Mouse (Mus musculus) heart, embryonic 11.5 days (tissue): ENCODE data around the gene Lingo1. TPM values are rescaled to one million over a fixed set of nuclear protein-coding genes. Genes with fewer than 3 reads are reported as not detected.

Experiments used
- ATAC-seq: fragments of 200-750 bp; cut with Nextera tagmentation; replicated peaks from 2 replicates; pipeline ENCODE4 v1.8.0; 2017; ENCODE audit warnings: moderate library complexity; ENCODE audit not compliant: insufficient number of reproducible peaks, low FRiP score, low TSS enrichment
- H3K27ac ChIP-seq: fragments of 300-500 bp; sonication (generic); 2 replicates; pipeline ENCODE4 v1.5.1; 2014; ENCODE audit warnings: mild to moderate bottlenecking, low read depth, low read length
- H3K27me3 ChIP-seq: fragments of 300-500 bp; sonication (generic); 2 replicates; pipeline ENCODE4 v1.6.1; 2014; ENCODE audit warnings: mild to moderate bottlenecking, low read length, mixed read lengths; ENCODE audit not compliant: control insufficient read depth, insufficient read depth
- H3K36me3 ChIP-seq: fragments of 300-500 bp; sonication (generic); 2 replicates; pipeline ENCODE4 v1.6.1; 2014; ENCODE audit warnings: mild to moderate bottlenecking, low read length, moderate library complexity, mixed read lengths; ENCODE audit not compliant: control insufficient read depth, insufficient read depth
- H3K4me1 ChIP-seq: fragments of 300-500 bp; sonication (generic); 2 replicates; pipeline ENCODE4 v1.6.1; 2014; ENCODE audit warnings: low read length; ENCODE audit not compliant: control insufficient read depth, insufficient read depth
- H3K4me2 ChIP-seq: fragments of 300-500 bp; sonication (generic); 2 replicates; pipeline ENCODE4 v1.6.1; 2014; ENCODE audit warnings: mild to moderate bottlenecking, moderate library complexity
- H3K4me3 ChIP-seq: fragments of 300-500 bp; sonication (generic); 2 replicates; pipeline ENCODE4 v1.5.1; 2014; ENCODE audit warnings: low read depth, low read length
- H3K9ac ChIP-seq: fragments of 300-500 bp; sonication (generic); 2 replicates; pipeline ENCODE4 v1.6.1; 2014; ENCODE audit warnings: mild to moderate bottlenecking, low read depth, low read length, moderate library complexity
- H3K9me3 ChIP-seq: fragments of 300-500 bp; sonication (generic); replicated peaks from 2 replicates; pipeline ENCODE4 v1.6.1; 2016; ENCODE audit warnings: low read length; ENCODE audit not compliant: control insufficient read depth
- WGBS: fragments of 180-500 bp; shearing (Covaris S2); extraction: QIAGEN DNeasy Blood & Tissue Kit; methylation state at CpG from one replicate; pipeline ENCODE4 v1.1.7; 2014; ENCODE audit not compliant: insufficient replicate concordance; 5-methylcytosine and 5-hydroxymethylcytosine counted together
- polyA plus RNA-seq: library from polyadenylated mRNA; unstranded; fragments of >200 nt; fragmentation: Nextera tagmentation; extraction: Ambion mirVana; gene quantifications from 2 replicates; pipeline ENCODE4 v1.2.1, GENCODE M21; 2014

Lingo1 gene
- polyA plus RNA-seq, 1 experiment from 2014 or later = 2.4 TPM

DNA sequence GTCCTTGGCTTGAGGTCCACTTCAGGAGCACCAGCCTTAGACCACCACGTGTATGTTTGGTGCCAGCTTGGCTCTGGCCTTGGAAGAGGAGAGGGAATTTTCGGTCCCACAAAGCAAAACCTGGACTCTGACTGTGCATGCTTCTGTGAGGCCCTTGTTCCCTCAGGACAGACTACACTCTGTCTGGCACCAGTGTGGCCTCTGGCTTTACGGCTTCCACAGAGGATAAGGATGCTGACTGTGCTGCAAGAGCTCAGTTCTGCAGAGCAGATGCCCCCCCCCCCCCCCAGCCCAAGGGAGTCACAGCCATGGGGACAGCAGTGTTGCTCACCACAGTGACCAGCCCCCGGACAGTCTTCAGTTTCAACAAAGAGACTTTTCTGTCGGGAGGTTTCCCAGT, 206.5 kb downstream of the Lingo1 start:
- WGBS = 56% methylated on average over 5 of the region's 5 CpGs
- 0 out of 2 replicates have a peak, but pooled peaks cover 5% of the 10 kb centered on the region for H3K27me3 ChIP-seq
- no peaks in the 10 kb centered on the region for H3K4me1 ChIP-seq
- H3K9me3 ChIP-seq = no peaks in the 10 kb centered on the region
- no peak overlapping the region for H3K4me3 ChIP-seq
- no peak overlapping the region for H3K9ac ChIP-seq
- no peak for ATAC-seq
- no peak overlapping the region for H3K27ac ChIP-seq
- H3K36me3 ChIP-seq = no peaks in the 10 kb centered on the region
- no peak overlapping the region for H3K4me2 ChIP-seq

- Histone ChIP-seq H3K27me3 (0 out of 2 replicates have a peak, but pooled peaks cover 5% of the 10 kb centered on the region), H3K4me1 (no peaks in the 10 kb centered on the region), H3K9ac (no peak overlapping the region), H3K4me2 (no peak overlapping the region), H3K9me3 (no peaks in the 10 kb centered on the region), H3K27ac (no peak overlapping the region), H3K36me3 (no peaks in the 10 kb centered on the region), H3K4me3 (no peak overlapping the region)
- 74% methylated on average over 7 of the region's 7 CpGs for WGBS
- no peak for ATAC-seq
Observed at GRCm38 (mm10) chr9:56584043-56584424, 212.2 kb downstream of the Lingo1 start.

DNA sequence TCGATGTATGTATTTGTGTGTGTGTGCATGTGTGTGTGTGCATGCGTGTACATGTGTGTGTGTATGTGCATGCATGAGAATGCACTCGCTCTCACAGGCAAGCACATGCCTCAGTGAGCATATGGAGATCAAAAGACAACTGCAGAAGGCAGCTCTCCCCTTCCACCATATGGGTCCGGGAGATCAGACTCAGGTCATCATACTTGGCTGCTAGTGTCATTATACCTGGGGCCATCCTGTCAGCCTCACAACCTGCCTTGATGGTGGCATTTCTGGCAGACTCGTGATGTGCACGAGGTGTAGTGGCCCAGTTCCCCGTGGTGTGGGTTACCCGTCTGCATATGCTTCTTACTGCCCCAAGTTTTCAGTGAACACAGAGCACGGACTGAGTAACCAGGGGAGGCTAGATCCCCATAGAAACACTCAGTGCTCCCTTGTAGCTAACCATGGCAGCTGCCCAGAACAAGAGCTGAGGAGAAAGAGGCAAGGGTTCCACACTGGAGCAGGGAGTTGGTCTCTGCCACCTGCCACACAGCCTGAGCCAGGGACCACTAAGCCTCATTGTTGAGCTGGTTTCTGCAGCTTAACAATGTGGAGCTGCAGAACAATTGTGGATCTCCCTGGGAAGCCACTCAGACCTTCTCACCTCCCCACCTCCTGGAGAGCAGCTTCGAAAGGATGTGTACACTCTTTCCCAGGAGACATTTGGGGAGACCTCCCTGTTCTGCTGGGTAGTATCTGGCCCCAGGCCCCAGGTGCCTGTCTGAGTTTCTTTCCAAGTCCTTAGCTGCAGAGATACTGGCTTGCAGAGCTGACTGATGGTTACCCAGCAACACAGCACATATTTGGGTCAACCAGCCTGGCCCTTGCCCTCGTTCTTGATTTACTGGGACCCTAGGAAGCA, 212.9 kb downstream of the Lingo1 start:
- H3K4me2 ChIP-seq = no peak overlapping the region
- no peaks in the 10 kb centered on the region for H3K36me3 ChIP-seq
- H3K9ac ChIP-seq = no peak overlapping the region
- H3K4me1 ChIP-seq = no peaks in the 10 kb centered on the region
- no peak for ATAC-seq
- no peaks in the 10 kb centered on the region for H3K9me3 ChIP-seq
- WGBS = 70% methylated on average over 11 of the region's 11 CpGs
- H3K27me3 ChIP-seq = 0 out of 2 replicates have a peak, but pooled peaks cover 5% of the 10 kb centered on the region
- H3K27ac ChIP-seq = no peak overlapping the region
- no peak overlapping the region for H3K4me3 ChIP-seq

GRCm38 (mm10) chr9:56582628-56583027, 213.6 kb downstream of the Lingo1 start:
- 53% methylated on average over 8 of the region's 8 CpGs for WGBS
- Histone ChIP-seq H3K27me3 (0 out of 2 replicates have a peak, but pooled peaks cover 5% of the 10 kb centered on the region), H3K36me3 (no peaks in the 10 kb centered on the region), H3K27ac (no peak overlapping the region), H3K4me2 (no peak overlapping the region), H3K9ac (no peak overlapping the region), H3K4me1 (no peaks in the 10 kb centered on the region), H3K4me3 (no peak overlapping the region), H3K9me3 (no peaks in the 10 kb centered on the region)
- no peak for ATAC-seq

DNA sequence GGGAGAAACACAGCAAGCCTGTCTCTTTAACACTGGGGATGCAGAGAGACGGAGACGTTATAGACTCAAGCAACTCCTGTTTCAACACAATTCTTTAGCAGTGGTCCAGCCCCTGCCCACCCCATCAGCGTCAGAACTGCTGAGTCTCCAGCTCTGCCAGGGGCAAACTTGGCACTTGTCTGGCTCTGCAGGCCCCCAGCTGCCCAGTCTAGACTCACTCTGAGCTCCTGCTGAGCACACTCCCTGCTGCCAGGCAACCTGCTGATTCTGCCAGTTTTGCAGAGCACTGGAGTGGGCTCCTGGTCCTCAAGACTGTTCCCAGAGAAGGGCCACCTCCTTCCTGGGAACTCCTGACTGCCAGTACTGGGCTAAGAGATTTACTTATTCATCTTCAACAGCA, 214.6 kb downstream of the Lingo1 start:
- ATAC-seq = no peak
- H3K27ac ChIP-seq = no peak overlapping the region
- no peaks in the 10 kb centered on the region for H3K4me1 ChIP-seq
- no peak overlapping the region for H3K4me3 ChIP-seq
- H3K9me3 ChIP-seq = no peaks in the 10 kb centered on the region
- H3K27me3 ChIP-seq = no peaks in the 10 kb centered on the region
- no peak overlapping the region for H3K9ac ChIP-seq
- 38% methylated on average over 3 of the region's 3 CpGs for WGBS
- no peak overlapping the region for H3K4me2 ChIP-seq
- no peaks in the 10 kb centered on the region for H3K36me3 ChIP-seq

- no peak overlapping the region for H3K27ac ChIP-seq
- no peak for ATAC-seq
- no peaks in the 10 kb centered on the region for H3K4me1 ChIP-seq
- no peak overlapping the region for H3K9ac ChIP-seq
- no peak overlapping the region for H3K4me3 ChIP-seq
- no peaks in the 10 kb centered on the region for H3K9me3 ChIP-seq
- H3K27me3 ChIP-seq = no peaks in the 10 kb centered on the region
- H3K36me3 ChIP-seq = no peaks in the 10 kb centered on the region
- H3K4me2 ChIP-seq = no peak overlapping the region
- 64% methylated on average over 8 of the region's 8 CpGs for WGBS
Observed at GRCm38 (mm10) chr9:56581016-56581415, 215.3 kb downstream of the Lingo1 start.

GRCm38 (mm10) chr9:56580101-56580500, 216.2 kb downstream of the Lingo1 start:
- no peaks in the 10 kb centered on the region for H3K9me3 ChIP-seq
- H3K27ac ChIP-seq = no peak overlapping the region
- no peaks in the 10 kb centered on the region for H3K27me3 ChIP-seq
- WGBS = 17% methylated on average over 4 of the region's 4 CpGs
- no peaks in the 10 kb centered on the region for H3K4me1 ChIP-seq
- H3K4me2 ChIP-seq = no peak overlapping the region
- H3K36me3 ChIP-seq = no peaks in the 10 kb centered on the region
- no peak overlapping the region for H3K4me3 ChIP-seq
- ATAC-seq = no peak
- no peak overlapping the region for H3K9ac ChIP-seq

- H3K4me2 ChIP-seq = no peak overlapping the region
- 74% methylated on average over 11 of the region's 11 CpGs for WGBS
- ATAC-seq = no peak
Observed at GRCm38 (mm10) chr9:56577405-56577804, 218.9 kb downstream of the Lingo1 start.

More at GRCm38 (mm10) chr9:56577405-56577804, 218.9 kb downstream of the Lingo1 start:
- no peak overlapping the region for H3K27ac ChIP-seq
- H3K9me3 ChIP-seq = no peaks in the 10 kb centered on the region
- H3K9ac ChIP-seq = no peak overlapping the region
- no peaks in the 10 kb centered on the region for H3K27me3 ChIP-seq
- no peaks in the 10 kb centered on the region for H3K4me1 ChIP-seq
- no peak overlapping the region for H3K4me3 ChIP-seq
- no peaks in the 10 kb centered on the region for H3K36me3 ChIP-seq
